Mouse (Mus musculus): Measurements from ENCODE around the gene Fra10ac1.

DNA sequence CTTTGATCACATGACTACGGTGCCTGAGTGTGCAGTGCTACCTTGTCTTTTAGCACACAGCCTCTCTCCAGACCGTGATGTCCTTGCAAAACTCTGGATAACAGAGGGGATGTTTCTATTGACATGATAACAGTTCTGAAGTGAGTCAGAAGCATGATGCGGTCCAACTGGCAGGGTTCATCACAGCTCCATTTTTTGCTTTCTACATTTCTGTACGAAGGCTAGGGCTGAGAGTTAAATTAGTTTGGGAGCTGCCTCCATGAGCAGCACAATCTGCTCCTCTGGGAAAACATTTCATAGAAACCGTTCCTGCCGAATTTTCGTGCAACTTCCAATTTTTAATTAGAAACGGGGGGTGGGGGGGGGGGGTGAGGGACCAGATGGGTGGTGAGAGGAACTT lies 25.7 kb upstream of the Fra10ac1 start:
- no peak for TF ChIP-seq EP300 (IDR thresholded peaks at IDR 0.05; ENCODE audit: low read depth)
- no peak for TF ChIP-seq CTCF (IDR thresholded peaks at IDR 0.05; ENCODE audit: low read depth)
